Mouse (Mus musculus) megakaryocyte-erythroid progenitor cell, adult 5-6 weeks (primary cell): Measurements from ENCODE around the gene Tmem9. TPM values are rescaled to one million over a fixed set of nuclear protein-coding genes. Genes with fewer than 3 reads are reported as not detected.

Source experiments
- ATAC-seq: replicated peaks from 2 replicates; pipeline ENCODE4 v1.8.0; 2016; ENCODE audit warnings: mild to moderate bottlenecking, inconsistent platforms; ENCODE audit not compliant: severe bottlenecking, poor library complexity, low FRiP score, low TSS enrichment
- total RNA-seq, 2 experiments: library from RNA; stranded (forward) in 1 of 2; stranded (reverse) in 1 of 2; fragments of 200-1000, 215-1000 nt in 1 of 2; fragments of >200 nt in 1 of 2; fragmentation: Nextera tagmentation in 1 of 2; gene quantifications; 2 replicates each; pipeline ENCODE4 v1.2.3; 2014 to 2017

Gene Tmem9
- total RNA-seq, 2 experiments from 2014 or later = 39.9 to 48.0 TPM

- ATAC-seq = no peak
These were observed 58.7 kb downstream of the Tmem9 start for GRCm38 (mm10) chr1:136066621-136067020.

- ATAC-seq = no peak
These were observed 59.6 kb downstream of the Tmem9 start for GRCm38 (mm10) chr1:136067579-136067978.

GRCm38 (mm10) chr1:136076086-136076485, 68.1 kb downstream of the Tmem9 start:
- peak; percentile 68 for ATAC-seq

GRCm38 (mm10) chr1:136077656-136078055, 69.7 kb downstream of the Tmem9 start:
- ATAC-seq = no peak

- ATAC-seq = no peak
These were observed 73.2 kb downstream of the Tmem9 start for GRCm38 (mm10) chr1:136081161-136081560.

Other genes starting within 250 kb of the Tmem9 start
- gene Phlda3, start 242.0 kb upstream of the Tmem9 start, total RNA-seq (2014; fragmentation: Nextera tagmentation) = 1.8 and 7.6 TPM in 2 replicates
- gene Phlda3, start 242.0 kb upstream of the Tmem9 start, total RNA-seq (2017) = 0.94 and 2.1 TPM in 2 replicates
- 5.4 TPM in 1 of 2 replicates, not detected in the other for gene Tnni1, start 228.7 kb upstream of the Tmem9 start, total RNA-seq (2014; fragmentation: Nextera tagmentation)
- 0.46 TPM in 1 of 2 replicates, not detected in the other for gene Tnni1, start 228.7 kb upstream of the Tmem9 start, total RNA-seq (2017)
- gene Lad1, start 189.6 kb upstream of the Tmem9 start, total RNA-seq (2014; fragmentation: Nextera tagmentation) = not detected in 2 replicates
- not detected in 2 replicates for gene Lad1, start 189.6 kb upstream of the Tmem9 start, total RNA-seq (2017)
- 1.4 TPM in 1 of 2 replicates, not detected in the other for gene Tnnt2, start 171.8 kb upstream of the Tmem9 start, total RNA-seq (2014; fragmentation: Nextera tagmentation)
- gene Tnnt2, start 171.8 kb upstream of the Tmem9 start, total RNA-seq (2017) = not detected in 2 replicates
- gene Pkp1, start 88.9 kb upstream of the Tmem9 start, total RNA-seq (2014; fragmentation: Nextera tagmentation) = not detected in 2 replicates
- gene Pkp1, start 88.9 kb upstream of the Tmem9 start, total RNA-seq (2017) = not detected in 2 replicates
- gene Igfn1, start 1.8 kb upstream of the Tmem9 start, total RNA-seq (2014; fragmentation: Nextera tagmentation) = not detected in 2 replicates
- gene Igfn1, start 1.8 kb upstream of the Tmem9 start, total RNA-seq (2017) = not detected in 2 replicates
- gene Ascl5, start 42.7 kb downstream of the Tmem9 start, total RNA-seq (2014; fragmentation: Nextera tagmentation) = not detected in 2 replicates
- not detected in 2 replicates for gene Ascl5, start 42.7 kb downstream of the Tmem9 start, total RNA-seq (2017)
- not detected in 2 replicates for gene Cacna1s, start 44.6 kb downstream of the Tmem9 start, total RNA-seq (2014; fragmentation: Nextera tagmentation)
- gene Cacna1s, start 44.6 kb downstream of the Tmem9 start, total RNA-seq (2017) = not detected in 2 replicates
- gene Kif21b, start 123.2 kb downstream of the Tmem9 start, total RNA-seq (2014; fragmentation: Nextera tagmentation) = 13.7 and 21.6 TPM in 2 replicates
- gene Kif21b, start 123.2 kb downstream of the Tmem9 start, total RNA-seq (2017) = 4.0 and 5.7 TPM in 2 replicates
- gene Mroh3, start 204.7 kb downstream of the Tmem9 start, total RNA-seq (2014; fragmentation: Nextera tagmentation) = not detected in 2 replicates
- gene Mroh3, start 204.7 kb downstream of the Tmem9 start, total RNA-seq (2017) = not detected in 2 replicates
- gene Inava, start 226.1 kb downstream of the Tmem9 start, total RNA-seq (2014; fragmentation: Nextera tagmentation) = not detected in 2 replicates
- gene Inava, start 226.1 kb downstream of the Tmem9 start, total RNA-seq (2017) = not detected in 2 replicates